Mouse (Mus musculus): Measurements from ENCODE around the gene Dusp14. TPM values are rescaled to one million over a fixed set of nuclear protein-coding genes. Genes with fewer than 3 reads are reported as not detected.

The Dusp14 gene
- polyA plus RNA-seq, 1 experiment from 2014 or later, result 15.7 TPM

DNA sequence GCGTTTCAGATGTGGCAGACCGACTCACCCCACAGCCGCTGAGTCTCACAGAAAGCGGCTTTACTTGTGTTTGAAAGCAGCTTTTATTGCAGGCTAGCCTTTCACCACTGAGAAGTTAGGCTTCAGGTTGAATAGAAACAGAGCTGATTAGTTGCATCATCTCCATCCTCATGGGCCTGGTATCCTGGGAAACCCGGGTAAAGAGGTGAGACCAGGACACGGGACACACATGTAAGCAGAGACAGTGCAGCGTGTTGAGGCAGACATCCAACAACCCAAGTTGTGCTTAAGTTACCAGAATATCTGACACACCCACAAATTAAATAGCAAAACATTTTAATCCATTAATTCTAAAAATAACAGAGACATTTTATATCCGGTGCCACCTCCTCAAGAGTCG lies 9.5 kb upstream of the Dusp14 start:
- H3K9ac ChIP-seq, result no peak overlapping the region
- no peak for TF ChIP-seq CTCF (IDR thresholded peaks at IDR 0.05; ENCODE audit: low read depth)

DNA sequence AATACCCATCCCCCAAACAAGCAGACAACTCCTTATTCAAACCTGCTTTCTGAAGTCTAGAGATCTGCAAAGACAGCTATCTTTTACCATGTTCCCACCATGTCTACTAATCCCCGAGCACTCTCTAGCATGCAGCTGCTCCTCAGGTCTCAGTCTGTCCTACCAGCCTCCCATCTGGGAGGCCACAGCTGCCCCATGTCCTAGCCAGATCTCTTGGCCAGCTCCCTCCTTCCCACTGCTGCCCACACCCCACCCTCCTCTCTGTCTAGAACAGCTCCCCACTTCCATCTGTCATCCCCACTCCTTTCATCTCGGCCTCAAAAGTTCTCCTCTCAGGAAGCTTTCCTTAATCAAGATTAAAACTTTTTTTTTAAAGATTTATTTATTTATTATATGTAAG lies 7.9 kb upstream of the Dusp14 start:
- peaks cover 24% of the 10 kb centered on the region for H3K36me3 ChIP-seq (ENCODE audit: insufficient read depth)
- TF ChIP-seq CTCF (IDR thresholded peaks at IDR 0.05; ENCODE audit: low read depth), result no peak
- H3K9ac ChIP-seq, result no peak overlapping the region
- ATAC-seq (ENCODE audit: insufficient read depth), result peak; percentile 41; the same call in 1 of the 2 replicates
- H3K27ac ChIP-seq (ENCODE audit: low read depth), result no peak overlapping the region; the same call in 1 of the 2 replicates
- 37% methylated on average over 2 of the region's 2 CpGs for WGBS
- H3K9me3 ChIP-seq (ENCODE audit: low read depth, low read length), result no peaks in the 10 kb centered on the region
- H3K4me1 ChIP-seq (ENCODE audit: insufficient read depth), result peaks cover 15% of the 10 kb centered on the region; the same call in 1 of the 2 replicates
- peak; percentile 60 for DNase-seq
- no peak overlapping the region for H3K4me2 ChIP-seq
- H3K4me3 ChIP-seq (ENCODE audit: low read depth, low read length), result no peak overlapping the region
- no peaks in the 10 kb centered on the region for H3K27me3 ChIP-seq (ENCODE audit: insufficient read depth, low read length)

More for the DNA sequence above, 9.5 kb upstream of the Dusp14 start:
- Histone ChIP-seq H3K27ac (ENCODE audit: low read depth) (no peak overlapping the region), H3K4me2 (no peak overlapping the region), H3K9me3 (ENCODE audit: low read depth, low read length) (no peaks in the 10 kb centered on the region), H3K27me3 (ENCODE audit: insufficient read depth, low read length) (no peaks in the 10 kb centered on the region), H3K36me3 (ENCODE audit: insufficient read depth) (peaks cover 35% of the 10 kb centered on the region), H3K4me3 (ENCODE audit: low read depth, low read length) (no peak overlapping the region), H3K4me1 (ENCODE audit: insufficient read depth) (peaks cover 12% of the 10 kb centered on the region; the same call in 1 of the 2 replicates)
- DNase-seq (no peak), ATAC-seq (ENCODE audit: insufficient read depth) (no peak)
- 82% methylated on average over 9 of the region's 9 CpGs for WGBS

DNA sequence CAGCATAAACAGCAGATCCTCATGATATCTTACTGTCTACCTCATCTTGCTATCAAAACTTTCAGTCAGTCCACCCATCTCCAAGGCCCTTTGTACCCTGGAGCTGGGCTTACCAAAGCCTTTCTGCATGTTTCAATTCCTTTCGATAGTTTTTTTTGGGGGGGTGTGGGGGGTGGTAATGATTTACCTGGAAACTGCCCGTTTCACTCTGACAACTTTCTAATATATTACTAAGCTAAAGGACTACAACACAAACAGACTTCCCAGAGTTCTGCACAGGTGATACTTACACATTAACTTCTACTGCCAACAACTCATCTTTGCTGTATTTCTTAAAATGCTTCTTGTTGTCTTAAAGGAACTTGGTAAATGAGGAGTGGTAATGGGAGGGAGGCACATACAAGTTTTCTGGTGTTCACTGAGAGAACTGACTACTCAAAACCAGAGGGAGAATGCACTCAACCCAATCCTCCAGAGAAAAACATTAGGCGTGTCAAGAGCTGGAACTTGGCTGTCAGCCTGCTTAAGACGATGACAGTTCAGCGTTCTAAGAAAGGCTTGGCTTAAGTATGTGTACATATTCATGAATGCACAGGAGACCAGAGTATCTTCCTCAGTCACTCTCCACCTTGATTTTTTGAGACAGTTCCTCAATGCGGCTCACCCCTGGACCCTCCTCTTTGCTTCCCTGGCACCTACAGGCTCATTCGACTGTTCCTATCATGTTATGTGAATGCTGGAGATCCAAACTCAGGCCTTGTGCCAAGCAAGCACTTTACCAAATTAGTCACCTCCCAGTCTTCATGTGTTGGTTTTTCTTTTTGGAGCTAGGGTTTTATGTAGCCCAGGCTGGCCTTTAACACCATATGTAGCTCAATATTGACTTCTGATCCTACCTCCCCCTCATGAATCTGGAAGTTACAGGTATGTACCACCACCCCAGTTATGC lies 5.0 kb upstream of the Dusp14 start:
- Histone ChIP-seq H3K36me3 (ENCODE audit: insufficient read depth) (peaks cover 10% of the 10 kb centered on the region; the same call in 1 of the 2 replicates), H3K4me3 (ENCODE audit: low read depth, low read length) (no peak overlapping the region), H3K4me1 (ENCODE audit: insufficient read depth) (peaks cover 15% of the 10 kb centered on the region; the same call in 1 of the 2 replicates), H3K4me2 (no peak overlapping the region), H3K9me3 (ENCODE audit: low read depth, low read length) (no peaks in the 10 kb centered on the region), H3K9ac (no peak overlapping the region), H3K27ac (ENCODE audit: low read depth) (no peak overlapping the region; the same call in 1 of the 2 replicates), H3K27me3 (ENCODE audit: insufficient read depth, low read length) (peaks cover 11% of the 10 kb centered on the region; the same call in 1 of the 2 replicates)
- TF ChIP-seq CTCF (IDR thresholded peaks at IDR 0.05; ENCODE audit: low read depth), result no peak
- WGBS, result 49% methylated on average over 7 of the region's 7 CpGs
- DNase-seq (peak; percentile 69), ATAC-seq (ENCODE audit: insufficient read depth) (no peak)

DNA sequence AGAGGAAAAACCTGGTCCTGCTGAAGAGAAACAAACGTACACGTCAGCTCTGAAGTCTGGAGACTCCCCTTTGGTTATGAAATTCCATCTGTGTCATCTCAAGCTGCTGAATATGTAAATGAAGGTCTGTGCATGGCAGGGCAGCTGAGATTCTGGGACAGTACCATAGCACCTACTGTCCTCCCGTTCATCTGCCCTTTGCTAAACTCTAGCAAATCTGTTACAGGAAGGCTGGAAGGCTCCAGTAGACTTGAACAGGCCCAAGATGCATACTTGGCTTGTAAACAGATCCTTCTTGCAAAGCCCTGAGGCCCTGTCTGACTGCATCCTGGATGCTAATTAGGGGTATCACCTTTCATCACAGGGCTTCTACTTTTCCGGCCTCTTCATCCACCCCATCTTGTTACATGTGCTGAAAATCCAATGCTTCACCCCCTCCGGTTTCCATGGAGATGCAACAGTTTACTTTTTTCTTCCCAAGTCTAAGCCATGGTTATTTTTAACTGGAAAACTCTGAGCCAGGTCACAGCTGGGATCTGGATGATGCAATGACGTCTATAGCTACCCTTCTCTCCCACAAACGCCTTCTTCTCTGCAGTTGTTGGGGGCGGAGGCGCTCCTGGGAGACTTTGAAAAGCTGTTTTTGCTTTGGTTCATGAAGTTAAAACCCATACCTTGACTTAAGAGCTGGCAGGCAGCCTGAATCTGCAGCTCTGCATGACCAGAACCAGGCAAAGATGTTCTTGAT lies 4.0 kb upstream of the Dusp14 start:
- DNase-seq, result peak; percentile 60
- ATAC-seq (ENCODE audit: insufficient read depth), result no peak
- TF ChIP-seq CTCF (IDR thresholded peaks at IDR 0.05; ENCODE audit: low read depth), result no peak
- WGBS, result 38% methylated on average over 9 of the region's 9 CpGs
- no peak overlapping the region for H3K4me3 ChIP-seq (ENCODE audit: low read depth, low read length)
- H3K4me1 ChIP-seq (ENCODE audit: insufficient read depth), result peaks cover 15% of the 10 kb centered on the region; the same call in 1 of the 2 replicates
- peaks cover 17% of the 10 kb centered on the region; the same call in 1 of the 2 replicates for H3K27me3 ChIP-seq (ENCODE audit: insufficient read depth, low read length)
- 0 out of 2 replicates have a peak overlapping the region, but pooled peaks have one; percentile 50 for H3K27ac ChIP-seq (ENCODE audit: low read depth)
- H3K4me2 ChIP-seq, result no peak overlapping the region
- no peaks in the 10 kb centered on the region for H3K9me3 ChIP-seq (ENCODE audit: low read depth, low read length)
- H3K36me3 ChIP-seq (ENCODE audit: insufficient read depth), result 0 out of 2 replicates have a peak, but pooled peaks cover under 1% of the 10 kb centered on the region
- H3K9ac ChIP-seq, result no peak overlapping the region

DNA sequence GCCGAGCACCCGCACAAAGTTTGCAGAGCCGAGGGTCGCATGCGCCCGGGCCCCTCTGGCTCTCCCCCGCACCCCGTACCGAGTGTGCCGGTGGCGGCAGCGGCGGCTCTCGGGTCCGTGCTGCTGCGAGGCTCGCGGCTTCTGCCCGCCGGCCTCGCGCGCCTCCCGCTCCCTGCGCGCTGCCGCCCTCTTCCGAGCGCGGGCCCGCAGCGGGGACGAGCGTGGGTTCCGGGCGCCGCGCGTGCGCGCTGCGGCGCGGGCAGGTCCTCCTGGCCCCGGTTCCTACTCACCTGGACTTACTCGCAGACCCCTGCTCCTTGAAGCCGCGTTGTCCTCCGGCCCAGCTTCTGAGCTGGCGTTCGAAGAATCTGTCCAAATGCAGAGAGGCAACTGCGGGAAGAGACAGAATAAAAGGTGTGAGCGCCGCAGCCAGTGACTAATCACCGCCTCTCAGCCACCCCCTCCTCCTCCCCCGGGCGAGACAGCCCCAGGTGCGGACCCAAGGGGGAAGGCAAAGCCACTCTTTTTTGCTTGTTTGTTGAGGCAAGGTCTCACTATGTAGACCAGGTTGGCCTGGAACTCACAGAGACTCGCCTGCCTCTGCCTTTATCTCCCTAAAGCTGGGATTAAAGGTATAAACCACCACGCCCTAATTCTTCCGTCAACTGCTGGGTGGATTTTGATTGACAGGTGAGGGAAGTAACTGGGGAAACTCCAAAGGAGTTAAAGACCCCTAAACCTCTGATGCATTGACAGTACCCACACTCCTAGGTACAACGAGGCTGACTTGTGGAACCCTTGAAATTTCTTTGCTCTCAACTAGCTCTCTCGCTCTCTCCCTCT lies 649 bp downstream of the Dusp14 start:
- DNase-seq (peak; percentile 80), ATAC-seq (ENCODE audit: insufficient read depth) (peak; percentile 75)
- 2% methylated on average over 63 of the region's 63 CpGs for WGBS
- Histone ChIP-seq H3K9me3 (ENCODE audit: low read depth, low read length) (no peaks in the 10 kb centered on the region), H3K4me1 (ENCODE audit: insufficient read depth) (0 out of 2 replicates have a peak, but pooled peaks cover 9% of the 10 kb centered on the region), H3K4me3 (ENCODE audit: low read depth, low read length) (peak overlapping the region; percentile 67), H3K36me3 (ENCODE audit: insufficient read depth) (no peaks in the 10 kb centered on the region), H3K9ac (peak overlapping the region; percentile 71), H3K27ac (ENCODE audit: low read depth) (peak overlapping the region; percentile 48; the same call in 1 of the 2 replicates), H3K27me3 (ENCODE audit: insufficient read depth, low read length) (peaks cover 27% of the 10 kb centered on the region), H3K4me2 (peak overlapping the region; percentile 88)
- no peak for TF ChIP-seq CTCF (IDR thresholded peaks at IDR 0.05; ENCODE audit: low read depth)

DNA sequence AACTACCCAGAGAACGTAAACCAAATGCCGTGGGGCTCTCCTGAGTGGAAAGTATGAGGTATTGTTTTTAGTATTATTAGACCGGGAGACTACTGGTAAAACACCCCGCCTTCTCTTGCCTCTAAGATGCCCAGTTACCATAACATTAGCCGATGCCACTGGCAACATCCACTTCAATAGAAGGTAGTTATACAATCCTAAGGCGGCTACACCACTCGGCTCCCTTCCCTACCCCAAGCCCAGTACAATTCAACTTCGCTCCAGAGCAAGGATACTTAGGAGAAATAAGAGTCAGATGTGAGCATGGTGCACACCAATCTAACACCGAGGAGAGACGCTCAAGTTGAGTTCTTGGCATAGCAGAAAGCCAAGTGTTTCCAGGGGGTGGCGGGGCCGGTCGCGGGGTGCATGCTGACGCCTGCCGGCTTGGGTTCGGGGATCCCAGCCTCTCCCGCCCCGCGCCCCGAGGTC lies 1.3 kb downstream of the Dusp14 start:
- H3K4me1 ChIP-seq (ENCODE audit: insufficient read depth), result 0 out of 2 replicates have a peak, but pooled peaks cover 7% of the 10 kb centered on the region
- H3K4me3 ChIP-seq (ENCODE audit: low read depth, low read length), result peak overlapping the region; percentile 67
- peak overlapping the region; percentile 88 for H3K4me2 ChIP-seq
- H3K9me3 ChIP-seq (ENCODE audit: low read depth, low read length), result no peaks in the 10 kb centered on the region
- peaks cover 27% of the 10 kb centered on the region for H3K27me3 ChIP-seq (ENCODE audit: insufficient read depth, low read length)
- TF ChIP-seq CTCF (IDR thresholded peaks at IDR 0.05; ENCODE audit: low read depth), result no peak
- H3K36me3 ChIP-seq (ENCODE audit: insufficient read depth), result no peaks in the 10 kb centered on the region
- H3K9ac ChIP-seq, result peak overlapping the region; percentile 71
- ATAC-seq (ENCODE audit: insufficient read depth) (peak; percentile 53), DNase-seq (peak; percentile 40)
- 2% methylated on average over 21 of the region's 21 CpGs for WGBS
- peak overlapping the region; percentile 48; the same call in 1 of the 2 replicates for H3K27ac ChIP-seq (ENCODE audit: low read depth)
